Mouse (Mus musculus): ENCODE results near the gene Kcng4.

DNA sequence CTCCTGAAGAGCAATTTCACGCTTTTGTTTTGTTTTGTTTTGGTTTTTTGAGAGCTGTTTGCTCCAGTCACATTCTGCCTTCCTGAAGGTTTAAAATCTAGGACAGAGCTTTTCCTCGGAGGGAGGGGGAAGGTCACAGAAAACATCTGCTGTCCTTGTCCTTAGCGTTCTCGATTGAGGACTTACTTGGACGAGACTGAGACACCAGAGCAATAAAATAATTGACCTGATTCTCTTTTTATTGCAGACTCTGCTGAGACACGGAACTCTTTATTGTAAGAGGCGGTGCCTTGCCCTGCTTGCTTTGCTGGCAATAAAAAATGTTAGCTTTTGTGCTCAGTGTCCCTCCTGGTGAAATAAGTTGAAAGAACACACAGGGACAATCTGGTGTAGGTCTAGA, 4.3 kb upstream of the Kcng4 start:
- TF ChIP-seq CTCF (IDR thresholded peaks at IDR 0.05; ENCODE audit: low read depth), result no peak
- TF ChIP-seq EP300 (optimal IDR thresholded peaks at IDR 0.05), result no peak
